Comparison of ENCODE assay signal across 8 mouse cellular contexts in the genomic region with DNA sequence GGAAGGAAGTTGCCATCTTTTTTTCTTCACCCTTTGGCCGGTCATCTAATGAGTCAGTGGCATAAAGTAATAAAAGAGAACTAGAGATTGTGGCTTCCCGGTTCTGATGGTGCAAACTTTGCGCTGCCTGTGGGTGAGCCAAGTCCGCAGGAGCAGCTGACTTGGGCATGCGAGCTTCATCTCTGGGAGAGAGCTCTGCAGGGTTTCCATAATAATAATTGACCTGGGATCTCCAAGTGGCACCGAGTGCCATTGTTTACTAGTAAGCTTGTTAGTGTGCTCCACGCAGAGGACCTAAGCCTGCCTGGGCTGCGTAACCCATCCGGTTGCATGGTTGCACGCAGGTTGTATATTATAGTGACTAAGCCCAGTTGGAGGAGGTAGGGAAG. TPM values are rescaled to one million over a fixed set of nuclear protein-coding genes. Genes with fewer than 3 reads are reported as not detected.
DNase-seq lines count a peak whose midpoint lies in the region; ATAC-seq and TF ChIP-seq lines count a peak whose summit lies in the region.

No protein-coding gene starts in this region.

- no peaks in the 10 kb centered on the region for H3K27me3 ChIP-seq in kidney, postnatal 0 days (ENCODE audit: insufficient read depth, low read length)
- no peaks in the 10 kb centered on the region for H3K27me3 ChIP-seq in embryonic facial prominence, embryonic 11.5 days (ENCODE audit: control insufficient read depth, insufficient read depth, low read length)
- no peaks in the 10 kb centered on the region for H3K27me3 ChIP-seq in intestine, embryonic 16.5 days (replicated peaks; ENCODE audit: control insufficient read depth, insufficient read depth, low read length)
- H3K27me3 ChIP-seq in neural tube, embryonic 12.5 days (replicated peaks): peaks cover 4% of the 10 kb centered on the region

- H3K4me2 ChIP-seq in kidney, postnatal 0 days (ENCODE audit: low read length): peak overlapping the region; percentile 74
- H3K4me2 ChIP-seq in embryonic facial prominence, embryonic 11.5 days (ENCODE audit: low read depth, low read length): peak overlapping the region; percentile 48
- peak overlapping the region; percentile 56 for H3K4me2 ChIP-seq in intestine, embryonic 16.5 days (ENCODE audit: low read depth, low read length)
- peak overlapping the region; percentile 77 for H3K4me2 ChIP-seq in neural tube, embryonic 12.5 days (replicated peaks)

- ATAC-seq in kidney, postnatal 0 days (replicated peaks; ENCODE audit: low FRiP score, low read depth): peak; percentile 35; the same call in 1 of the 2 replicates
- ATAC-seq in embryonic facial prominence, embryonic 11.5 days (replicated peaks; ENCODE audit: insufficient number of reproducible peaks, low FRiP score, low TSS enrichment, low read depth): peak; percentile 56
- ATAC-seq in intestine, embryonic 16.5 days: peak; percentile 78
- peak; percentile 64 for ATAC-seq in neural tube, embryonic 12.5 days (ENCODE audit: low FRiP score, low read depth)

- 13% methylated on average over 10 of the region's 10 CpGs for WGBS in kidney, postnatal 0 days
- 30% methylated on average over 10 of the region's 10 CpGs for WGBS in embryonic facial prominence, embryonic 11.5 days
- WGBS in intestine, embryonic 16.5 days: 14% methylated on average over 10 of the region's 10 CpGs
- 22% methylated on average over 10 of the region's 10 CpGs for WGBS in neural tube, embryonic 12.5 days

- DNase-seq in kidney, postnatal 0 days (ENCODE audit: low spot score): no peak
- DNase-seq in kidney, adult 8-10 months: no peak
- no peak for DNase-seq in embryonic facial prominence, embryonic 11.5 days (ENCODE audit: low spot score)
- no peak for DNase-seq in layer of hippocampus, adult 9-10 months (ENCODE audit: low spot score)
- no peak for DNase-seq in urinary bladder, postnatal 25 days (ENCODE audit: low spot score)
- DNase-seq in adrenal gland, postnatal 36 days: no peak

- peak overlapping the region; percentile 82 for H3K4me3 ChIP-seq in kidney, postnatal 0 days (replicated peaks; ENCODE audit: low read depth, low read length)
- H3K4me3 ChIP-seq in embryonic facial prominence, embryonic 11.5 days (ENCODE audit: low read depth, low read length): peak overlapping the region; percentile 96
- peak overlapping the region; percentile 97 for H3K4me3 ChIP-seq in intestine, embryonic 16.5 days (ENCODE audit: low read length)
- H3K4me3 ChIP-seq in neural tube, embryonic 12.5 days: peak overlapping the region; percentile 95

- H3K9me3 ChIP-seq in kidney, postnatal 0 days (replicated peaks; ENCODE audit: low read length): no peaks in the 10 kb centered on the region
- no peaks in the 10 kb centered on the region for H3K9me3 ChIP-seq in embryonic facial prominence, embryonic 11.5 days (replicated peaks; ENCODE audit: control insufficient read depth, low read length)
- no peaks in the 10 kb centered on the region for H3K9me3 ChIP-seq in intestine, embryonic 16.5 days (ENCODE audit: control insufficient read depth, low read length)
- H3K9me3 ChIP-seq in neural tube, embryonic 12.5 days: no peaks in the 10 kb centered on the region

- no peak for TF ChIP-seq CTCF in kidney, postnatal 0 days (IDR thresholded peaks at IDR 0.05; ENCODE audit: low read depth)

- 0 out of 2 replicates have a peak overlapping the region, but pooled peaks have one; percentile 36 for H3K9ac ChIP-seq in kidney, postnatal 0 days (ENCODE audit: low read depth, low read length)
- peak overlapping the region; percentile 38 for H3K9ac ChIP-seq in embryonic facial prominence, embryonic 11.5 days (replicated peaks; ENCODE audit: low read length)
- peak overlapping the region; percentile 55 for H3K9ac ChIP-seq in intestine, embryonic 16.5 days (ENCODE audit: low read depth, low read length)
- no peak overlapping the region for H3K9ac ChIP-seq in neural tube, embryonic 12.5 days

- H3K27ac ChIP-seq in kidney, postnatal 0 days: peak overlapping the region; percentile 62; the same call in 1 of the 2 replicates
- no peak overlapping the region for H3K27ac ChIP-seq in embryonic facial prominence, embryonic 11.5 days (replicated peaks; ENCODE audit: low read depth, low read length)
- peak overlapping the region; percentile 87 for H3K27ac ChIP-seq in intestine, embryonic 16.5 days (ENCODE audit: low read length)
- H3K27ac ChIP-seq in neural tube, embryonic 12.5 days: no peak overlapping the region

- H3K36me3 ChIP-seq in kidney, postnatal 0 days (ENCODE audit: insufficient read depth, low read length): no peaks in the 10 kb centered on the region
- H3K36me3 ChIP-seq in embryonic facial prominence, embryonic 11.5 days (replicated peaks; ENCODE audit: control insufficient read depth, insufficient read depth, low read depth, low read length): no peaks in the 10 kb centered on the region
- H3K36me3 ChIP-seq in intestine, embryonic 16.5 days (ENCODE audit: control insufficient read depth, insufficient read depth, low read length): no peaks in the 10 kb centered on the region
- no peaks in the 10 kb centered on the region for H3K36me3 ChIP-seq in neural tube, embryonic 12.5 days

- H3K4me1 ChIP-seq in kidney, postnatal 0 days (replicated peaks; ENCODE audit: insufficient read depth, low read length): peaks cover 14% of the 10 kb centered on the region
- H3K4me1 ChIP-seq in embryonic facial prominence, embryonic 11.5 days (ENCODE audit: control insufficient read depth, insufficient read depth, low read length): no peaks in the 10 kb centered on the region
- peaks cover 14% of the 10 kb centered on the region for H3K4me1 ChIP-seq in intestine, embryonic 16.5 days (ENCODE audit: control insufficient read depth, insufficient read depth, low read length)
- H3K4me1 ChIP-seq in neural tube, embryonic 12.5 days: peaks cover 29% of the 10 kb centered on the region

RNA-seq across cellular contexts. Expression of a gene that starts 0.5 kb away (rescaled TPM):
- 20.3 TPM in 2 replicates for polyA plus RNA-seq in kidney, postnatal 0 days (2015; fragmentation: Nextera tagmentation; extraction: Ambion mirVana)
- polyA plus RNA-seq in embryonic facial prominence, embryonic 11.5 days (2014; fragmentation: Nextera tagmentation; extraction: Ambion mirVana): 16.2 and 21.4 TPM in 2 replicates
- polyA plus RNA-seq in intestine, embryonic 16.5 days (2015; fragmentation: Nextera tagmentation; extraction: Ambion mirVana): 10.5 and 12.9 TPM in 2 replicates
- polyA plus RNA-seq in neural tube, embryonic 12.5 days (2016; fragmentation: Nextera tagmentation; extraction: Ambion mirVana): 24.7 and 25.1 TPM in 2 replicates
- 10 to 100 TPM; 22.9 to 27.2 TPM for total RNA-seq in adrenal gland, postnatal 36 days (2021)

RNA-seq across cellular contexts. Expression of a gene that starts 3.6 kb away (rescaled TPM):
- polyA plus RNA-seq in kidney, postnatal 0 days (2015; fragmentation: Nextera tagmentation; extraction: Ambion mirVana): 0.48 and 0.58 TPM in 2 replicates
- 0.93 and 0.98 TPM in 2 replicates for polyA plus RNA-seq in embryonic facial prominence, embryonic 11.5 days (2014; fragmentation: Nextera tagmentation; extraction: Ambion mirVana)
- 0.71 and 0.82 TPM in 2 replicates for polyA plus RNA-seq in intestine, embryonic 16.5 days (2015; fragmentation: Nextera tagmentation; extraction: Ambion mirVana)
- 0.76 and 0.78 TPM in 2 replicates for polyA plus RNA-seq in neural tube, embryonic 12.5 days (2016; fragmentation: Nextera tagmentation; extraction: Ambion mirVana)
- total RNA-seq in adrenal gland, postnatal 36 days (2021): under 1 TPM; 0.07 to 0.10 TPM

RNA-seq across cellular contexts. Expression of a gene that starts 51.6 kb away (rescaled TPM):
- 18.3 and 18.5 TPM in 2 replicates for polyA plus RNA-seq in kidney, postnatal 0 days (2015; fragmentation: Nextera tagmentation; extraction: Ambion mirVana)
- 2.7 and 3.3 TPM in 2 replicates for polyA plus RNA-seq in embryonic facial prominence, embryonic 11.5 days (2014; fragmentation: Nextera tagmentation; extraction: Ambion mirVana)
- polyA plus RNA-seq in intestine, embryonic 16.5 days (2015; fragmentation: Nextera tagmentation; extraction: Ambion mirVana): 0.29 and 0.43 TPM in 2 replicates
- 1.5 TPM in 2 replicates for polyA plus RNA-seq in neural tube, embryonic 12.5 days (2016; fragmentation: Nextera tagmentation; extraction: Ambion mirVana)
- total RNA-seq in adrenal gland, postnatal 36 days (2021): not detected

Comparison
In these comparisons a context has a peak if more than half of its experiments do, and no peak if none do; other contexts are left out.
1. H3K27ac ChIP-seq: peak in kidney, postnatal 0 days (single experiment) and intestine, embryonic 16.5 days (single experiment); none in embryonic facial prominence, embryonic 11.5 days (single experiment) and neural tube, embryonic 12.5 days (single experiment).
2. Peak in every context shown above with its lines, with median percentiles within 50 percentile points of each other: ATAC-seq, H3K4me2 ChIP-seq and H3K4me3 ChIP-seq.